Mouse (Mus musculus) MEL (cell line): ENCODE results near the gene Gigyf1. TPM values are rescaled to one million over a fixed set of nuclear protein-coding genes. Genes with fewer than 3 reads are reported as not detected.

Experiments used
- DNase-seq: peaks from one replicate; pipeline ENCODE4 v3.0.0; 2011; ENCODE audit warnings: low read depth, low spot score
- H3K27ac ChIP-seq: 2 replicates; pipeline ENCODE4 v1.5.1; 2012; ENCODE audit warnings: low read depth, mild to moderate bottlenecking, control low read depth, low read length, moderate library complexity; ENCODE audit not compliant: control insufficient read depth
- H3K27me3 ChIP-seq, 2 experiments: fragments of 150-350 bp in 1 of 2; sonication (generic) in 1 of 2; 2 replicates each; pipeline ENCODE4 v1.6.1; 2012; ENCODE audit warnings: low read length in 2 of 2, mild to moderate bottlenecking in 2 of 2, improper control_type of control experiment in 1 of 2, moderate library complexity in 1 of 2; ENCODE audit not compliant: insufficient read depth in 2 of 2, control insufficient read depth in 1 of 2
- H3K36me3 ChIP-seq, 2 experiments: 2 replicates each; pipeline ENCODE4 v1.6.1; 2012 to 2014; ENCODE audit warnings: low read length in 2 of 2, improper control_type of control experiment in 1 of 2, inconsistent platforms in 1 of 2, mild to moderate bottlenecking in 1 of 2; ENCODE audit not compliant: insufficient read depth in 2 of 2, control insufficient read depth in 1 of 2
- H3K4me1 ChIP-seq, 2 experiments: fragments of 150-350 bp in 1 of 2; sonication (generic) in 1 of 2; 2 replicates each; pipeline ENCODE4 v1.6.1; 2012; ENCODE audit warnings: low read length in 2 of 2, improper control_type of control experiment in 1 of 2, mild to moderate bottlenecking in 1 of 2; ENCODE audit not compliant: insufficient read depth in 2 of 2, control insufficient read depth in 1 of 2
- H3K4me3 ChIP-seq, 2 experiments: fragments of 150-350 bp in 1 of 2; sonication (generic) in 1 of 2; 2 replicates each; pipeline ENCODE4 v1.5.1; 2012; ENCODE audit warnings: low read depth in 2 of 2, low read length in 2 of 2, mild to moderate bottlenecking in 2 of 2, moderate library complexity in 2 of 2, control low read depth in 1 of 2, improper control_type of control experiment in 1 of 2; ENCODE audit not compliant: control insufficient read depth in 1 of 2, insufficient read depth in 1 of 2
- H3K79me2 ChIP-seq: 2 replicates; pipeline ENCODE4 v1.6.1; 2012; ENCODE audit warnings: mild to moderate bottlenecking, low read length, moderate library complexity; ENCODE audit not compliant: control insufficient read depth, poor library complexity, insufficient read depth
- H3K9ac ChIP-seq: 2 replicates; pipeline ENCODE4 v1.6.1; 2012; ENCODE audit warnings: low read depth, mild to moderate bottlenecking, control low read depth, low read length, moderate library complexity; ENCODE audit not compliant: control insufficient read depth, poor library complexity, severe bottlenecking
- H3K9me3 ChIP-seq: fragments of 150-350 bp; sonication (generic); replicated peaks from 2 replicates; pipeline ENCODE4 v1.6.1; 2012; ENCODE audit warnings: mild to moderate bottlenecking, low read length, improper control_type of control experiment, moderate library complexity; ENCODE audit not compliant: insufficient read depth
- BHLHE40 ChIP-seq: IDR thresholded peaks from 2 replicates; pipeline ENCODE4 v1.6.1; 2012; ENCODE audit warnings: low read depth, mild to moderate bottlenecking, inconsistent platforms, low read length, improper control_type of control experiment, borderline replicate concordance
- CHD1 ChIP-seq: IDR thresholded peaks from 2 replicates; pipeline ENCODE4 v1.6.1; 2012; ENCODE audit warnings: low read depth, mild to moderate bottlenecking, inconsistent platforms, low read length, improper control_type of control experiment
- CHD2 ChIP-seq: IDR thresholded peaks from 2 replicates; pipeline ENCODE4 v1.6.1; 2011; ENCODE audit warnings: low read length, improper control_type of control experiment
- E2F4 ChIP-seq: IDR thresholded peaks from 2 replicates; pipeline ENCODE4 v1.6.1; 2011; ENCODE audit warnings: low read depth, low read length, improper control_type of control experiment, borderline replicate concordance
- ELF1 ChIP-seq: IDR thresholded peaks from 2 replicates; pipeline ENCODE4 v1.6.1; 2014; ENCODE audit warnings: low read depth, mild to moderate bottlenecking, inconsistent platforms, low read length, improper control_type of control experiment, moderate library complexity
- EP300 ChIP-seq, 2 experiments: IDR thresholded peaks; 2 replicates each; pipeline ENCODE4 v1.6.1; 2011; ENCODE audit warnings: improper control_type of control experiment in 2 of 2, low read length in 2 of 2, low read depth in 1 of 2, mild to moderate bottlenecking in 1 of 2
- ETS1 ChIP-seq: IDR thresholded peaks from 2 replicates; pipeline ENCODE4 v1.6.1; 2012; ENCODE audit warnings: low read depth, mild to moderate bottlenecking, inconsistent platforms, low read length, improper control_type of control experiment, moderate library complexity
- GATA1 ChIP-seq: IDR thresholded peaks from 2 replicates; pipeline ENCODE4 v1.6.1; 2011; ENCODE audit warnings: low read depth, low read length, improper control_type of control experiment
- JUND ChIP-seq: IDR thresholded peaks from 2 replicates; pipeline ENCODE4 v1.6.1; 2011; ENCODE audit warnings: low read depth, mild to moderate bottlenecking, improper control_type of control experiment, low read length
- MAFK ChIP-seq: IDR thresholded peaks from 2 replicates; pipeline ENCODE4 v1.6.1; 2011; ENCODE audit warnings: low read depth, mild to moderate bottlenecking, low read length, improper control_type of control experiment, borderline replicate concordance
- MAZ ChIP-seq: IDR thresholded peaks from 2 replicates; pipeline ENCODE4 v1.6.1; 2012; ENCODE audit warnings: low read depth, mild to moderate bottlenecking, inconsistent platforms, low read length, improper control_type of control experiment
- MEF2A ChIP-seq: IDR thresholded peaks from 2 replicates; pipeline ENCODE4 v1.6.1; 2014; ENCODE audit warnings: low read depth, mild to moderate bottlenecking, inconsistent platforms, low read length, improper control_type of control experiment; ENCODE audit not compliant: poor library complexity, insufficient replicate concordance, severe bottlenecking; ENCODE audit errors: extremely low read depth
- MXI1 ChIP-seq: IDR thresholded peaks from 2 replicates; pipeline ENCODE4 v1.6.1; 2011; ENCODE audit warnings: mild to moderate bottlenecking, low read depth, low read length, improper control_type of control experiment
- MYB ChIP-seq: IDR thresholded peaks from 2 replicates; pipeline ENCODE4 v1.6.1; 2011; ENCODE audit warnings: mild to moderate bottlenecking, low read depth, low read length, improper control_type of control experiment
- MYC ChIP-seq: IDR thresholded peaks from 2 replicates; pipeline ENCODE4 v1.6.1; 2011; ENCODE audit warnings: low read depth, mild to moderate bottlenecking, low read length, improper control_type of control experiment, moderate library complexity
- NELFE ChIP-seq: IDR thresholded peaks from 2 replicates; pipeline ENCODE4 v1.6.1; 2011; ENCODE audit warnings: low read depth, low read length, improper control_type of control experiment
- NRF1 ChIP-seq: IDR thresholded peaks from 2 replicates; pipeline ENCODE4 v1.6.1; 2014; ENCODE audit warnings: low read depth, mild to moderate bottlenecking, inconsistent platforms, low read length, improper control_type of control experiment, moderate library complexity; ENCODE audit not compliant: poor library complexity, insufficient read depth, severe bottlenecking
- POLR2A ChIP-seq, 2 experiments: IDR thresholded peaks; 2 replicates each; pipeline ENCODE4 v1.6.1; 2011 to 2012; ENCODE audit warnings: low read length in 2 of 2, mild to moderate bottlenecking in 2 of 2, control low read depth in 1 of 2, improper control_type of control experiment in 1 of 2, low read depth in 1 of 2, moderate library complexity in 1 of 2; ENCODE audit not compliant: control insufficient read depth in 1 of 2, insufficient read depth in 1 of 2, poor library complexity in 1 of 2
- POLR2AphosphoS2 ChIP-seq: IDR thresholded peaks from 2 replicates; pipeline ENCODE4 v1.6.1; 2011; ENCODE audit warnings: low read length, improper control_type of control experiment
- POLR2AphosphoS5 ChIP-seq: IDR thresholded peaks from 2 replicates; pipeline ENCODE4 v1.6.1; 2012; ENCODE audit warnings: low read depth, borderline replicate concordance, mild to moderate bottlenecking, inconsistent platforms, low read length, moderate library complexity, mixed read lengths
- RAD21 ChIP-seq: IDR thresholded peaks from 2 replicates; pipeline ENCODE4 v1.6.1; 2011; ENCODE audit warnings: mild to moderate bottlenecking, low read depth, low read length, improper control_type of control experiment
- RCOR1 ChIP-seq: IDR thresholded peaks from 2 replicates; pipeline ENCODE4 v1.6.1; 2012; ENCODE audit warnings: low read depth, mild to moderate bottlenecking, inconsistent platforms, low read length, improper control_type of control experiment
- SIN3A ChIP-seq: IDR thresholded peaks from 2 replicates; pipeline ENCODE4 v1.6.1; 2012; ENCODE audit warnings: low read length, improper control_type of control experiment, inconsistent platforms
- TAL1 ChIP-seq: IDR thresholded peaks from 2 replicates; pipeline ENCODE4 v1.6.1; 2012; ENCODE audit warnings: mild to moderate bottlenecking, inconsistent platforms, low read length, moderate library complexity, mixed read lengths
- TBP ChIP-seq: IDR thresholded peaks from 2 replicates; pipeline ENCODE4 v1.8.0; 2011; ENCODE audit warnings: low read depth, low read length, improper control_type of control experiment
- TCF12 ChIP-seq: IDR thresholded peaks from 2 replicates; pipeline ENCODE4 v1.6.1; 2014; ENCODE audit warnings: low read depth, mild to moderate bottlenecking, inconsistent platforms, low read length, improper control_type of control experiment, moderate library complexity
- UBTF ChIP-seq: IDR thresholded peaks from 2 replicates; pipeline ENCODE4 v1.6.1; 2012; ENCODE audit warnings: low read depth, mild to moderate bottlenecking, inconsistent platforms, low read length, improper control_type of control experiment, moderate library complexity, borderline replicate concordance; ENCODE audit not compliant: insufficient read depth
- USF1 ChIP-seq: IDR thresholded peaks from 2 replicates; pipeline ENCODE4 v1.6.1; 2014; ENCODE audit warnings: low read depth, mild to moderate bottlenecking, inconsistent platforms, low read length, improper control_type of control experiment, moderate library complexity
- USF2 ChIP-seq, 2 experiments: IDR thresholded peaks; 2 replicates each; pipeline ENCODE4 v1.6.1; 2011 to 2012; ENCODE audit warnings: improper control_type of control experiment in 2 of 2, low read length in 2 of 2, borderline replicate concordance in 1 of 2, inconsistent platforms in 1 of 2, low read depth in 1 of 2, mild to moderate bottlenecking in 1 of 2; ENCODE audit not compliant: insufficient read depth in 1 of 2
- ZMIZ1 ChIP-seq: IDR thresholded peaks from 2 replicates; pipeline ENCODE4 v1.6.1; 2012; ENCODE audit warnings: low read depth, mild to moderate bottlenecking, inconsistent platforms, low read length, improper control_type of control experiment, moderate library complexity
- ZNF384 ChIP-seq: IDR thresholded peaks from 2 replicates; pipeline ENCODE4 v1.6.1; 2012; ENCODE audit warnings: low read depth, mild to moderate bottlenecking, inconsistent platforms, low read length, improper control_type of control experiment
- polyA plus RNA-seq, 2 experiments: library from polyadenylated mRNA; stranded (reverse) in 1 of 2; unstranded in 1 of 2; fragments of >175 nt in 1 of 2; fragments of >200 nt in 1 of 2; gene quantifications; 2 replicates each; pipeline versions ENCODE4 v1.2.1 to v1.2.4; 2012; ENCODE audit warnings: low replicate concordance in 2 of 2, low read depth in 1 of 2; ENCODE audit not compliant: insufficient read length in 2 of 2, insufficient read depth in 1 of 2, missing spikeins in 1 of 2
- total RNA-seq: library from RNA; depleted of rRNA; stranded (reverse); fragments of 300-350 nt; gene quantifications from 2 replicates; pipeline ENCODE4 v1.2.3, GENCODE M21; 2012

Gigyf1 gene
- total and polyA plus RNA-seq, 3 experiments = 5.1 to 24.6 TPM; not detected in 1

DNA sequence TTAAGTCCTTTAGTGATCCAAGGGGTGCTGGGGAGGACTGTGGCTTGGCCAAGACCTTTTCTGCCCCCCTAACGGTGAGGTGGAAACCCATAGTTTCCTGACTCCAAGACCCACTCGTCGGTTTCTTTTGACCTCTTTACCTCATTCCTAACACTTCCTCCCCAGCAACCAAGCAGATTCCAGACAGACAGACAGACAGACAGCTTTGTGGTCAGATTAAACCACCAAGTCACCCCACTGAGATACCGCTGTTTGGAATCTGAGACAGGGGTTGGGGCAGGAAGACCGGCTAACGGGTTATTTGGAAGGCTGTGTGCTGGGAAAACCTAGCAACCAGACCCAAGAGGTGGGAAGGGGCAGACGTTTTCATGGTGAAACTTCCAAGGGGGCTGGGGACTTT, 51.8 kb downstream of the Gigyf1 start (continued):
- no peak for TF ChIP-seq NRF1

DNA sequence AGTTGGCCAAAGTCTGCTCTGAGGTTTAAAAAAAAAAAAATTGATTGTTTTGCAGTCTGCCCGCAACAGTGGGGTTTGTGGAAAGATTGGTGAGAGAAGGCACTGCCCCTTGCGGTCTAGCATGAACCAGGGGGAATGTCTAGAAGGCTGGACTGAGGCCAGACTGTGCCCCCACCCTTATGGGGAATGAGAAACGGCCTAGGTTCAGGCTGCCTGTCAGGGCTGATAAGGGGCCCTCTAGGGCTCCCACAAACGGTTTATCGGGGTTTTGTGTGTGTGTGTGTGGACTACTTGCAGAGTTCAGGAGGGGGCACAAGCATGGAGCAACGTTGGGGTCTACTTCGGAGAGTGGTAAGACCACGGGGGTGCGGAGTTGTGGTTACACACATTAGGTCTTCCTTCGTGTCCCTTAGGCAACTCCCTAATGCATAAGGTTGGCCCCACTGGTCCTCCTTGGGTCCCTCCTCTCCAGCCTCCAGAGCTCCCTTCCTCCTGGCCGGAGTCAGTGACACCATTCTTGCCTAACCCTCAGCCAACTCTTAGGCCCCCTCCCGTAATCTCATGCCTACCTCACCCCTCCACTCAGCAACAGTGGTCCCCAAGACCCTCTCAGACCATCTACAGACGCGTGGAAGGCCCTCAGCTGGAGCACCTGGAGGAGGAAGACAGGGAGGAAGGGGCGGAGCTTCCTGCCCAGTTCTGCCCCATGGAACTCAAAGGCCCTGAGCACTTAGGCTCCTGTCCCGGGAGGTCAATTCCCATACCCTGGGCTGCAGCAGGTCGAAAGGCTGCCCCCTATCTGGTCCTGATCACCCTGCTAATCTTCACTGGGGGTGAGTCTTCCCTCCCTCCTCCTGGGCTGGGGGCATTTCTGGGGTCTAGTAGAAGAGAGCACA, 52.6 kb downstream of the Gigyf1 start:
- peak; percentile 95 for DNase-seq
- Histone ChIP-seq H3K9me3 (no peaks in the 10 kb centered on the region), H3K4me3 (peak overlapping the region; percentile 78 to 96), H3K79me2 (peaks cover 27% of the 10 kb centered on the region), H3K27me3 (no peaks in the 10 kb centered on the region), H3K9ac (peak overlapping the region; percentile 83), H3K36me3 (peaks cover 3 to 13% of the 10 kb centered on the region in 2 experiments), H3K4me1 (peaks cover 0 to 25% of the 10 kb centered on the region in 2 experiments; a peak in 2 of 4 replicates), H3K27ac (peak overlapping the region; percentile 94)
- TF ChIP-seq USF2 (IDR thresholded peaks at IDR 0.05; ENCODE audit: borderline replicate concordance in 1 of 2, insufficient read depth in 1 of 2, low read depth in 1 of 2, low read length in 2 of 2) (no peak), TAL1 (peak; percentile 93), USF1 (no peak), MYC (peak; percentile 82), MXI1 (peak; percentile 57; the same call in 1 of the 2 replicates), E2F4 (no peak), NRF1 (no peak), BHLHE40 (peak; percentile 81), JUND (0 out of 2 replicates have a peak, but pooled peaks have one; percentile 8), SIN3A (peak; percentile 96), RCOR1 (peak; percentile 95), MYB (peak; percentile 98), RAD21 (no peak), CHD2 (peak; percentile 13; the same call in 1 of the 2 replicates), MAZ (peak; percentile 99), ETS1 (peak; percentile 92), TCF12 (peak; percentile 99), POLR2AphosphoS5 (no peak), TBP (peak; percentile 69), MEF2A (peak; percentile 30; the same call in 1 of the 2 replicates), ZMIZ1 (peak; percentile 62), EP300 (IDR thresholded peaks at IDR 0.05; ENCODE audit: low read depth in 1 of 2, low read length in 2 of 2) (peak; percentile 98 to 100), ELF1 (0 out of 2 replicates have a peak, but pooled peaks have one; percentile 29), CHD1 (no peak), POLR2A (IDR thresholded peaks at IDR 0.05; ENCODE audit: control insufficient read depth in 1 of 2, insufficient read depth in 1 of 2, low read depth in 1 of 2, low read length in 2 of 2, poor library complexity in 1 of 2) (peak; percentile 40 to 83; a peak in 3 of 4 replicates), POLR2AphosphoS2 (peak; percentile 45; the same call in 1 of the 2 replicates), GATA1 (peak; percentile 94), NELFE (peak; percentile 76), ZNF384 (peak; percentile 89), UBTF (no peak), MAFK (peak; percentile 79; the same call in 1 of the 2 replicates)
